Mouse (Mus musculus): Measurements from ENCODE around the gene Tns3. TPM values are rescaled to one million over a fixed set of nuclear protein-coding genes. Genes with fewer than 3 reads are reported as not detected.
A peak's percentile ranks its signal among the peaks of the same experiment; 100 is the strongest.

Tns3 gene
- polyA plus RNA-seq, 1 experiment from 2014 or later = 3.6 TPM

DNA sequence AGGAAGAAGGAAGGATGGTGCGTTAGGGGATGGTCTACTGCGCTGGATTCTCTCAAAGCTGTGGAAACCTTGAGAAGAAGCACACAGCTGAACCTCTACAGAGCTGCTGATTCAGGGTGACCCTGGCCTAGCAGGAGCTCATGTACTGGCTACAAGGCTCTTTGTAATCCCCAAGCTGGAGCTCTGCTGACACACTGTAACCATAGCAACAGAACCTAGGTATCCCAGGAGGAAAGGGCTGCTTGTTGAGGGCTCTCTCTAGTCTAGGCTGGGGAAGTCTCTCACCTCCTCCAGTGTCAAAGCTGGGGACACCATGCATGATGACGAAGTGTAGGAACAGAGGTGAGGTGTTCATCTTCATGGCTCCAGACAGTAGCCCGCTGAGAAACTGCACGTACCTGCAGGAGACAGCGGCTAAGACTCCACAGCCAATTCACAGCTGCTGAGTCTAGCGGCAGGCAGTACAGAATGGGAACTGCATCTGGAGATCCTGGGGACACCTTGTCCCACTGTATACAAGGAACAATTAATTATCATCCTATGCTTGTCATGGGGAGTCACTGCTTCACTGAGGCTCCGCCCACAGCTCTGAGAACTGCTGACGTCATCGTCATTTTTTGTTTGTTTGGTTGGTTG is 132.1 kb downstream of the Tns3 start:
- Histone ChIP-seq H3K36me3 (replicated peaks; ENCODE audit: insufficient read depth, low read length) (peaks cover 7% of the 10 kb centered on the region), H3K4me3 (ENCODE audit: low read depth, low read length) (no peak overlapping the region), H3K27me3 (ENCODE audit: insufficient read depth, low read length) (no peaks in the 10 kb centered on the region), H3K9me3 (ENCODE audit: low read length) (no peaks in the 10 kb centered on the region), H3K4me1 (ENCODE audit: insufficient read depth) (no peaks in the 10 kb centered on the region), H3K4me2 (ENCODE audit: low read depth, low read length) (no peak overlapping the region), H3K9ac (replicated peaks) (no peak overlapping the region), H3K27ac (ENCODE audit: low read depth) (no peak overlapping the region)
- DNase-seq = no peak
- WGBS (ENCODE audit: insufficient replicate concordance) = 87% methylated on average over 10 of the region's 10 CpGs
- ATAC-seq = no peak
- TF ChIP-seq EP300 (IDR thresholded peaks at IDR 0.05; ENCODE audit: low read depth) (no peak), CTCF (IDR thresholded peaks at IDR 0.05; ENCODE audit: low read depth) (no peak)

DNA sequence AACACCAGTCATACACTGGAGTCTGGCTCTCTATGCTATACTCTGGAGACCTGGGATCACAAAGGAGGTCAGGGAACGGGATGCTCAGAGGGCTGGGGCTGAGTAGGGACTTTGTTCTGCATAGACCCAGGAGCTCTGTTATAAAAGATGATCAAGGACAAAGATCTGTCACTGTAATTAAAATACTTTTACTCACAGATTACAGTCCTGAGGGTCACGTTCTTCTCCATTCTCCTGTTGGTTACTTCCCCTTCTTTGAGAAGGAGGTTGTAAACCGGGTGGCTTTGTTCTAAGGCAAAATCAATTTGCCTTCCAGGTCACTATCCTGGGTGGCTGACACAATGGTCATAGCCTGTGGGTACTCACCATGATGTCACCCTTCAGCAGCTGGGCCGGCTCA is 133.8 kb downstream of the Tns3 start:
- no peak overlapping the region for H3K4me2 ChIP-seq (ENCODE audit: low read depth, low read length)
- TF ChIP-seq CTCF (IDR thresholded peaks at IDR 0.05; ENCODE audit: low read depth) (no peak), EP300 (IDR thresholded peaks at IDR 0.05; ENCODE audit: low read depth) (no peak)
- no peaks in the 10 kb centered on the region for H3K4me1 ChIP-seq (ENCODE audit: insufficient read depth)
- H3K9ac ChIP-seq (replicated peaks) = no peak overlapping the region
- H3K4me3 ChIP-seq (ENCODE audit: low read depth, low read length) = no peak overlapping the region
- no peaks in the 10 kb centered on the region for H3K9me3 ChIP-seq (ENCODE audit: low read length)
- H3K27me3 ChIP-seq (ENCODE audit: insufficient read depth, low read length) = no peaks in the 10 kb centered on the region
- 64% methylated on average over 4 of the region's 4 CpGs for WGBS (ENCODE audit: insufficient replicate concordance)
- ATAC-seq = no peak
- H3K27ac ChIP-seq (ENCODE audit: low read depth) = no peak overlapping the region
- H3K36me3 ChIP-seq (replicated peaks; ENCODE audit: insufficient read depth, low read length) = peaks cover 7% of the 10 kb centered on the region
- no peak for DNase-seq

DNA sequence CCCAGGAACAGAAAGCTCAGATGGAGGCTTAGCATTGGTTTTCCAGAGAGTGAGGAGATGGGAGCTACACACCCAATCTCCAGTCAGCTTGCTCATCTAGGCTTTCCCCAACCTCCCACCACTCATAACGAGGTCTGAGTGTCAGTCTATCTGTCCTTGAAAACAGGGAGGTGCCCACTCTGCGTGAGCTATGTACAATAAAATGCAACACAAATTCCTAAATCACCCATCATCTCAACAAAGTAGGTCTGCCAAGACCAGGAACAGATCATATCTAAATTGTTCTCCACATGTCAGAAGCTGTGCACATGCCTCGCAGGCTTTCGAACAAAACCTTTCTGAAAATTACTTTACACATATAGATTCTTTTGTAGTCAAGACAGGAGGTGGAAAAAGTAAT is 134.3 kb downstream of the Tns3 start:
- H3K4me3 ChIP-seq (ENCODE audit: low read depth, low read length) = no peak overlapping the region
- no peaks in the 10 kb centered on the region for H3K9me3 ChIP-seq (ENCODE audit: low read length)
- 87% methylated on average over 4 of the region's 4 CpGs for WGBS (ENCODE audit: insufficient replicate concordance)
- no peak for TF ChIP-seq EP300 (IDR thresholded peaks at IDR 0.05; ENCODE audit: low read depth)
- no peak for TF ChIP-seq CTCF (IDR thresholded peaks at IDR 0.05; ENCODE audit: low read depth)
- H3K4me1 ChIP-seq (ENCODE audit: insufficient read depth) = no peaks in the 10 kb centered on the region
- H3K36me3 ChIP-seq (replicated peaks; ENCODE audit: insufficient read depth, low read length) = peaks cover 7% of the 10 kb centered on the region
- H3K4me2 ChIP-seq (ENCODE audit: low read depth, low read length) = no peak overlapping the region
- H3K9ac ChIP-seq (replicated peaks) = no peak overlapping the region
- H3K27me3 ChIP-seq (ENCODE audit: insufficient read depth, low read length) = no peaks in the 10 kb centered on the region
- no peak overlapping the region for H3K27ac ChIP-seq (ENCODE audit: low read depth)
- DNase-seq (no peak), ATAC-seq (no peak)

DNA sequence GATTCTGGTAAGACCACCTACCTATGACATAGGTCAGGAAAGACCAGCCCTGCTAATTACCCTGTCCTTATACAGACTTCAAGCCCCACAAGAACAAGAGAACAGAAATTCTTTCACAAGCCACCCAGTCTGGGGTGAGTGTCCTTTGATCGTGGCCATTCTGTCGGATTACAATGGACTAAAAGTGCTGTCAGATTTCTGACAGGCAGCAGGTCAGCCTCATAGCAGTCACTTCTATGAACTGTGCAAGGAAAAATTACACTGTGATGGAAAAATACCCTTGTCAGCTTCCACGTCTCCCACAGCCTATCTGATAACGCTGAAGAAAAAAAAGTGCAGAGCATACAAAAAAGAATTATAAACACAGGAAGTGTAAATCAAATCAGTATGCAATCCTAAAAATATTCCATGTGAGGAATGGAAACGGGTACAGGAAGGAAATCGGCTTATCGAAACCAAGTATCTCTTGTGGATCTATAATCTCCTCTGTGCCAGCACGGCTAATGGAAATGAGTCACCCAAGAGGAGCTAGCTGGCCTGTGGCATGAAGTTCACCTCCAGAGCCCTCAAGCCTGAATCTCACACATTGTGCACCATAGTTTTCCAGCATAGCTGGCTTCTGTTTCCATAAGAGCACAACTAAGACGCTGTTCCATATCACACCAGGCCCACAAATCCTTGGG is 138.7 kb downstream of the Tns3 start:
- H3K4me1 ChIP-seq (ENCODE audit: insufficient read depth) = no peaks in the 10 kb centered on the region; the same call in 1 of the 2 replicates
- H3K36me3 ChIP-seq (replicated peaks; ENCODE audit: insufficient read depth, low read length) = peaks cover 4% of the 10 kb centered on the region; the same call in 1 of the 2 replicates
- no peaks in the 10 kb centered on the region for H3K9me3 ChIP-seq (ENCODE audit: low read length)
- no peak for DNase-seq
- ATAC-seq = no peak
- no peak for TF ChIP-seq CTCF (IDR thresholded peaks at IDR 0.05; ENCODE audit: low read depth)
- TF ChIP-seq EP300 (IDR thresholded peaks at IDR 0.05; ENCODE audit: low read depth) = no peak
- H3K27ac ChIP-seq (ENCODE audit: low read depth) = no peak overlapping the region
- no peaks in the 10 kb centered on the region for H3K27me3 ChIP-seq (ENCODE audit: insufficient read depth, low read length)
- no peak overlapping the region for H3K4me3 ChIP-seq (ENCODE audit: low read depth, low read length)
- no peak overlapping the region for H3K9ac ChIP-seq (replicated peaks)
- no peak overlapping the region for H3K4me2 ChIP-seq (ENCODE audit: low read depth, low read length)
- WGBS (ENCODE audit: insufficient replicate concordance) = 65% methylated on average over 9 of the region's 9 CpGs

DNA sequence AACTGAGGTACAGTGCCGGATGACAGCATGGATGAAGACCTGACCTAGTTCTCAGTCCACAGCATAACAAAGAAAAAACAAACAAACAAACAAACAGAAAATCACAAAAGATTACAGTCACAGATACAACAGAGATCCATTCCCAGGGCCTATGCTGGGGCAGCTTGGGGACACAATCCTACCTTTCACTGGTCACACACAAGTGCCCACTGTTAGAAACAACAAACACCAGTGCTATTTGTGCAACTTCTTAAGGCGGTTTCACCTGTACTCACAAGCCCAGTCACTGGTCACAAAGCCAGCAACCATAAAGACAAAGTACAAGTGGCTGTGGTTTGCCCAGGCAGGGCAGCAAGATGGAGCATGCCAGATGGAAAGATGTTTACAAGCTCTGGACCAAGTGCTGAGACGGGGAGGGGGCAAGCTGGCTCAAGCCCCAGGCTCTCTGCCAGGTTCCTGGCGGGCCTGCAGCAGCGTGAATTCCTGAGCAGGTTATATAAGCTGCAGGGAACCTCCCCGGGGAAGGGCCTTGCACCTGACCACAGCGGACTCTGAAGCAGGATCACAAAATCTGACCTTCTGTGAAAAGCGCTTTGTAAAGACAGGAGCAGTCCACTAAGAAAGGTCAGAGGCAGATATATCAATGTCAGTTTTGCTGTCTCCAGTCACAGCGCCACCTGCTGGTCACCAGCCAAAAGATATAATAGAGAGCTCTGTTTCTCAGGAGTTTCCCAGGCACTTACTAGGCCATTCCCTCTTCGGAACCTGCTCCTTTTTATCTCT is 140.8 kb downstream of the Tns3 start:
- Histone ChIP-seq H3K4me1 (ENCODE audit: insufficient read depth) (no peaks in the 10 kb centered on the region; the same call in 1 of the 2 replicates), H3K36me3 (replicated peaks; ENCODE audit: insufficient read depth, low read length) (peaks cover 9% of the 10 kb centered on the region), H3K4me3 (ENCODE audit: low read depth, low read length) (no peak overlapping the region), H3K4me2 (ENCODE audit: low read depth, low read length) (no peak overlapping the region), H3K9ac (replicated peaks) (no peak overlapping the region), H3K27ac (ENCODE audit: low read depth) (no peak overlapping the region), H3K9me3 (ENCODE audit: low read length) (no peaks in the 10 kb centered on the region), H3K27me3 (ENCODE audit: insufficient read depth, low read length) (no peaks in the 10 kb centered on the region)
- DNase-seq (peak; percentile 77), ATAC-seq (peak; percentile 66)
- no peak for TF ChIP-seq EP300 (IDR thresholded peaks at IDR 0.05; ENCODE audit: low read depth)
- TF ChIP-seq CTCF (IDR thresholded peaks at IDR 0.05; ENCODE audit: low read depth) = peak; percentile 85
- 45% methylated on average over 10 of the region's 10 CpGs for WGBS (ENCODE audit: insufficient replicate concordance)

Measured in liver, postnatal 0 days (tissue).